Mouse (Mus musculus) C2C12 (cell line): ENCODE results near the gene Acan. TPM values are rescaled to one million over a fixed set of nuclear protein-coding genes. Genes with fewer than 3 reads are reported as not detected.

Experiments used
- H3K27me3 ChIP-seq: one replicate; pipeline ENCODE4 v1.6.1; 2011; ENCODE audit not compliant: control insufficient read depth, insufficient read depth, insufficient read length
- H3K36me3 ChIP-seq: one replicate; pipeline ENCODE4 v1.6.1; 2011; ENCODE audit not compliant: control insufficient read depth, insufficient read depth
- H3K4me3 ChIP-seq: one replicate; pipeline ENCODE4 v1.5.1; 2011; ENCODE audit warnings: mild to moderate bottlenecking, control low read depth; ENCODE audit not compliant: poor library complexity, insufficient read depth, severe bottlenecking
- H3K79me2 ChIP-seq: one replicate; pipeline ENCODE4 v1.6.1; 2011; ENCODE audit not compliant: control insufficient read depth, insufficient read depth
- H3K79me3 ChIP-seq: one replicate; pipeline ENCODE4 v1.6.1; 2011; ENCODE audit warnings: low read depth, control low read depth
- H3ac ChIP-seq: one replicate; pipeline ENCODE3; 2011; ENCODE audit warnings: low read depth; ENCODE audit not compliant: control insufficient read depth, insufficient read length
- CEBPB ChIP-seq: IDR thresholded peaks from one replicate; pipeline ENCODE4 v1.6.1; 2011; ENCODE audit warnings: low read depth, mild to moderate bottlenecking, control low read depth, moderate library complexity
- CTCF ChIP-seq: IDR thresholded peaks from one replicate; pipeline ENCODE4 v1.5.1; 2011; ENCODE audit not compliant: control insufficient read depth, insufficient read depth, insufficient read length
- FOSL1 ChIP-seq: IDR thresholded peaks from one replicate; pipeline ENCODE4 v1.8.0; 2011; ENCODE audit warnings: mild to moderate bottlenecking, low read length; ENCODE audit not compliant: poor library complexity, insufficient read depth, severe bottlenecking
- MAX ChIP-seq: IDR thresholded peaks from one replicate; pipeline ENCODE4 v1.6.1; 2011; ENCODE audit warnings: mild to moderate bottlenecking, control low read depth
- MYOD1 ChIP-seq: IDR thresholded peaks from one replicate; pipeline ENCODE4 v1.6.1; 2011; ENCODE audit warnings: low read depth; ENCODE audit not compliant: control insufficient read depth, insufficient read length
- MYOG ChIP-seq: IDR thresholded peaks from one replicate; pipeline ENCODE4 v1.6.1; 2011; ENCODE audit not compliant: control insufficient read depth, insufficient read length; ENCODE audit errors: extremely low read depth
- USF1 ChIP-seq: IDR thresholded peaks from one replicate; pipeline ENCODE4 v1.6.1; 2011; ENCODE audit warnings: low read depth, mild to moderate bottlenecking, control low read depth, moderate library complexity
- long read RNA-seq, 2 experiments: library from polyadenylated mRNA; unstranded; transcript quantifications; one replicate each; pipeline ENCODE4 v2.0.0; 2019 to 2020
- polyA plus RNA-seq: library from polyadenylated mRNA; unstranded; fragments of >200 nt; fragmentation: generic; extraction: Trizol; gene quantifications from one replicate; pipeline ENCODE4 v1.2.1, GENCODE M21; 2012; ENCODE audit warnings: missing spikeins

Acan gene
- 0.01 TPM for polyA plus RNA-seq
- long read RNA-seq, experiment 1: 0 reads
- long read RNA-seq, experiment 2: 0 reads

DNA sequence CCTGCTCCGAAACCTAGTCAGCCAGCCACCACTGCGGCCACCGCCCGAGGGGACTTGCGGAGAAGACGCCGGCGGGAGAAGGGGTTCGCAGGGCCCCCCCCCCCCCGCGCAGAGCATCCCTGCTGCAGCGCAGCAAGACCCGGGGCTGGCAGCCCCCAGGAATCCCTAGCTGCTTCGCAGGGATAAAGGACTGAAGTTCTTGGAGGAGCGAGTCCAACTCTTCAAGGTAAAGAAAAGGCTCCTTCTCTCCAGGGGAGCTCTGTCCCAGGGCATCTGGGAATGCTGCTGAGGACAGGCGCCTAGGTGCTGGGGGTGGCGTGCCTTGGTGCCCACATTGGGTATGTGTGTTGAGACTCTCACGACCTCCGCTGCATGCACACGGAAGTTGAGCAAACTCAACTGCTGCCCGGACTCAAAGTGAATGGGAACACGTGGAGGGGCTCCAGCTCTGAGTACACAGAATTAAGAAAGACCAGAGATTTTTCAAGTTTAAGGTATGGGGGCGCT lies at the start of gene Acan:
Acan (plus strand) TSS at position 101 of the 507 bp plus-strand sequence.
- TF ChIP-seq CEBPB (no peak), MAX (no peak), FOSL1 (no peak), CTCF (no peak), USF1 (no peak), MYOD1 (no peak), MYOG (no peak)
- H3K27me3 ChIP-seq: peaks cover 63% of the 10 kb centered on the region
- no peaks in the 10 kb centered on the region for H3K36me3 ChIP-seq
- H3ac ChIP-seq: no peak within 1 kb of the TSS
- no peaks in the 10 kb centered on the region for H3K79me2 ChIP-seq
- no peaks in the 10 kb centered on the region for H3K79me3 ChIP-seq
- no peak within 1 kb of the TSS for H3K4me3 ChIP-seq

GRCm38 (mm10) chr7:79021293-79021905 lies 31.9 kb upstream of the Acan start:
- TF ChIP-seq MAX (no peak), CTCF (no peak)
- Histone ChIP-seq H3K79me2 (no peaks in the 10 kb centered on the region), H3K27me3 (peaks cover 21% of the 10 kb centered on the region), H3K79me3 (no peaks in the 10 kb centered on the region), H3K4me3 (no peak overlapping the region), H3K36me3 (no peaks in the 10 kb centered on the region), H3ac (no peak overlapping the region)

GRCm38 (mm10) chr7:79029138-79029537 lies 24.1 kb upstream of the Acan start:
- TF ChIP-seq MAX (no peak), CTCF (no peak), USF1 (no peak), CEBPB (no peak), FOSL1 (no peak), MYOD1 (no peak), MYOG (no peak)
- Histone ChIP-seq H3K36me3 (no peaks in the 10 kb centered on the region), H3K79me3 (no peaks in the 10 kb centered on the region), H3K4me3 (no peak overlapping the region), H3K27me3 (peaks cover 3% of the 10 kb centered on the region), H3K79me2 (no peaks in the 10 kb centered on the region), H3ac (no peak overlapping the region)

GRCm38 (mm10) chr7:79033745-79034144 lies 19.5 kb upstream of the Acan start:
- no peak overlapping the region for H3ac ChIP-seq
- TF ChIP-seq USF1 (no peak), FOSL1 (no peak), CTCF (no peak), MYOD1 (no peak), MAX (no peak), MYOG (no peak), CEBPB (no peak)

DNA sequence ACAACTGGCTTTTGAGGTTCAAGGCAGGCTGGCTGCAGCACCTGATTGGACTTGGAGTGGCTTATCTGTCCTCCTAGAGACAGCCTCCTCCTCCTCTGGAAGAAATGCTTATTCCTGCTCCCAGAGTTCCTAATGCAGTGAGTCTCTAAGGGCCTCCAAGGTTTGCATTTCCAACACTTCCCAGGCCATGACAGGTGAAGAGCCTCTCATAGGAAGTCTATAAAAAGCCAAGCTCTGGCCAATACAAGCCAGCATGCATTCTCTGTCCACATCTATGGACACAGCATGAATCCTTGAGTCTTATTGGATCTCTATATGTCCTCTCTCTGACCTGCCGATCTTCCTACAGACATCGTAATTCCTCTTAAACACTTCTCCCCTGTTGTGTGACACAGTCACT lies 18.8 kb upstream of the Acan start:
- no peaks in the 10 kb centered on the region for H3K79me2 ChIP-seq
- no peaks in the 10 kb centered on the region for H3K79me3 ChIP-seq
- H3K4me3 ChIP-seq: no peak overlapping the region
- no peak overlapping the region for H3ac ChIP-seq
- H3K36me3 ChIP-seq: no peaks in the 10 kb centered on the region
- TF ChIP-seq CEBPB: no peak
- TF ChIP-seq MAX: no peak
- no peak for TF ChIP-seq CTCF
- TF ChIP-seq USF1: no peak
- no peak for TF ChIP-seq MYOD1
- no peak for TF ChIP-seq FOSL1
- TF ChIP-seq MYOG: no peak
- H3K27me3 ChIP-seq: no peaks in the 10 kb centered on the region

More at GRCm38 (mm10) chr7:79033745-79034144, 19.5 kb upstream of the Acan start:
- H3K79me2 ChIP-seq: no peaks in the 10 kb centered on the region
- H3K36me3 ChIP-seq: no peaks in the 10 kb centered on the region
- no peaks in the 10 kb centered on the region for H3K79me3 ChIP-seq
- no peak overlapping the region for H3K4me3 ChIP-seq
- H3K27me3 ChIP-seq: no peaks in the 10 kb centered on the region

GRCm38 (mm10) chr7:79052081-79052480 lies 1.2 kb upstream of the Acan start:
- no peaks in the 10 kb centered on the region for H3K36me3 ChIP-seq
- H3K79me2 ChIP-seq: no peaks in the 10 kb centered on the region
- no peak overlapping the region for H3ac ChIP-seq
- no peak overlapping the region for H3K4me3 ChIP-seq
- no peaks in the 10 kb centered on the region for H3K79me3 ChIP-seq
- H3K27me3 ChIP-seq: peaks cover 66% of the 10 kb centered on the region
- TF ChIP-seq MYOD1 (no peak), MAX (no peak), USF1 (no peak), CTCF (no peak), MYOG (no peak), FOSL1 (no peak), CEBPB (no peak)
